Mouse (Mus musculus): Measurements from ENCODE around the gene Gm21887. TPM values are rescaled to one million over a fixed set of nuclear protein-coding genes. Genes with fewer than 3 reads are reported as not detected.
"Not testable (repeated sequence)": the region's sequence is repeated elsewhere in the genome, so short reads cannot be mapped to it uniquely, and the experiment has no call there.

Gm21887 gene
- polyA plus RNA-seq, 1 experiment from 2014 or later, result 163 TPM

GRCm38 (mm10) chrX:169994866-169995711 lies 14.4 kb upstream of the Gm21887 start:
- not testable (repeated sequence) for H3K4me3 ChIP-seq; H3K4me2 ChIP-seq; H3K36me3 ChIP-seq; ATAC-seq (ENCODE audit: insufficient number of reproducible peaks, low FRiP score, low TSS enrichment, low read depth); H3K27me3 ChIP-seq; H3K27ac ChIP-seq; H3K9me3 ChIP-seq; H3K4me1 ChIP-seq; H3K9ac ChIP-seq
- 28% methylated on average over 2 of the region's 2 CpGs for WGBS

GRCm38 (mm10) chrX:169995909-169996521 lies 13.4 kb upstream of the Gm21887 start:
- not testable (repeated sequence) for H3K36me3 ChIP-seq; H3K9ac ChIP-seq; H3K27ac ChIP-seq; H3K4me3 ChIP-seq; H3K9me3 ChIP-seq; H3K4me1 ChIP-seq; H3K4me2 ChIP-seq; ATAC-seq (ENCODE audit: insufficient number of reproducible peaks, low FRiP score, low TSS enrichment, low read depth); H3K27me3 ChIP-seq
- no CpG with 5 or more reads among the region's 17 CpGs for WGBS

GRCm38 (mm10) chrX:169996926-169997325 lies 12.5 kb upstream of the Gm21887 start:
- H3K36me3 ChIP-seq; H3K9ac ChIP-seq; H3K27me3 ChIP-seq; H3K4me1 ChIP-seq; H3K4me2 ChIP-seq; H3K27ac ChIP-seq; ATAC-seq (ENCODE audit: insufficient number of reproducible peaks, low FRiP score, low TSS enrichment, low read depth); H3K4me3 ChIP-seq; H3K9me3 ChIP-seq: not testable (repeated sequence)
- WGBS, result no CpG with 5 or more reads among the region's 46 CpGs

- H3K27me3 ChIP-seq; H3K9ac ChIP-seq; H3K36me3 ChIP-seq; H3K27ac ChIP-seq; H3K4me1 ChIP-seq; H3K9me3 ChIP-seq; ATAC-seq (ENCODE audit: insufficient number of reproducible peaks, low FRiP score, low TSS enrichment, low read depth): not testable (repeated sequence)
- WGBS, result 0% methylated on average over 1 of the region's 40 CpGs
- Histone ChIP-seq H3K4me3 (peak overlapping the region; percentile 31), H3K4me2 (peak overlapping the region; percentile 46)
Observed at GRCm38 (mm10) chrX:169997456-169997853, 12.0 kb upstream of the Gm21887 start.

GRCm38 (mm10) chrX:169997854-169998456 lies 11.5 kb upstream of the Gm21887 start:
- H3K4me2 ChIP-seq, result peak overlapping the region; percentile 46
- H3K9me3 ChIP-seq, result not testable (repeated sequence)

DNA sequence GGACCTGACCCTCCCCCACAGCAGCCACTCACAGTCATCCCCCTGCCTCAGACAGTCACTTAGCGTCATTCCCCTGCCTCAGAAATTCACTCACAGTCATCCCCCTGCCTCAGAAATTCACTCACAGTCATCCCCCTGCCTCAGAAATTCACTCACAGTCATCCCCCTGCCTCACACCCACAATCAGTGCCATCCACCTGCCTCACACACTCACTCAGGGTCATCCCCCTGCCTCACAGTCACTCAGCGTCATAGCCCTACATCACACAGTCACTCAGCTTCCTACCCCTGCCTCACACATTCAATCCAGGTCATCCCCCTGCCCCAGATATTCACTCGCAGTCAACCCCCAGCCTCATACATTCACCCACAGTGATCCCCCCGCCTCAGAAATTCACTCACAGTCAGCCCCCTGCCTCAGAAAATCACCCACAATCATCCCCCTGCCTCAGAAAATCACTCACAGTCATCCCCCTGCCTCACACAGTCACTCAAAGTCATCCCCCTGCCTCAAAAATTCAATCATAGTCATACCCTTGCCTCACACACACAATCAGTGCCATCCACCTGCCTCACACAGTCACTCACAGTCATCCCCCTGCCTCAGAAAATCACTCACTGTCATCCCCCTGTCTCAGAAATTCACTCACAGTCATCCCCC lies 10.8 kb upstream of the Gm21887 start:
- not testable (repeated sequence) for H3K4me3 ChIP-seq; H3K9me3 ChIP-seq; H3K36me3 ChIP-seq; H3K27me3 ChIP-seq; H3K9ac ChIP-seq; H3K4me2 ChIP-seq; H3K4me1 ChIP-seq; H3K27ac ChIP-seq; ATAC-seq (ENCODE audit: insufficient number of reproducible peaks, low FRiP score, low TSS enrichment, low read depth)
- WGBS, result 8% methylated on average over 2 of the region's 4 CpGs

More at GRCm38 (mm10) chrX:169997854-169998456, 11.5 kb upstream of the Gm21887 start:
- peak; percentile 62; the same call in 1 of the 2 replicates for ATAC-seq (ENCODE audit: insufficient number of reproducible peaks, low FRiP score, low TSS enrichment, low read depth)
- H3K36me3 ChIP-seq, H3K9ac ChIP-seq, H3K27me3 ChIP-seq, H3K27ac ChIP-seq, H3K4me1 ChIP-seq: not testable (repeated sequence)
- peak overlapping the region; percentile 31 for H3K4me3 ChIP-seq
- WGBS, result 6% methylated on average over 6 of the region's 37 CpGs

GRCm38 (mm10) chrX:169999226-169999883 lies 10.1 kb upstream of the Gm21887 start:
- not testable (repeated sequence) for H3K36me3 ChIP-seq, H3K4me1 ChIP-seq, H3K9ac ChIP-seq, H3K4me3 ChIP-seq, H3K4me2 ChIP-seq, H3K27ac ChIP-seq, H3K27me3 ChIP-seq, H3K9me3 ChIP-seq
- ATAC-seq (ENCODE audit: insufficient number of reproducible peaks, low FRiP score, low TSS enrichment, low read depth), result peak; percentile 78; the same call in 1 of the 2 replicates
- WGBS, result 35% methylated on average over 6 of the region's 11 CpGs

GRCm38 (mm10) chrX:169999912-170000641 lies 9.4 kb upstream of the Gm21887 start:
- H3K4me2 ChIP-seq; H3K36me3 ChIP-seq; H3K27me3 ChIP-seq; H3K4me1 ChIP-seq; H3K9me3 ChIP-seq; H3K4me3 ChIP-seq; H3K27ac ChIP-seq; H3K9ac ChIP-seq; ATAC-seq (ENCODE audit: insufficient number of reproducible peaks, low FRiP score, low TSS enrichment, low read depth): not testable (repeated sequence)
- 14% methylated on average over 2 of the region's 3 CpGs for WGBS

- H3K4me3 ChIP-seq; H3K36me3 ChIP-seq; H3K27ac ChIP-seq; H3K9ac ChIP-seq; H3K27me3 ChIP-seq; H3K4me1 ChIP-seq; ATAC-seq (ENCODE audit: insufficient number of reproducible peaks, low FRiP score, low TSS enrichment, low read depth); H3K9me3 ChIP-seq; H3K4me2 ChIP-seq: not testable (repeated sequence)
- 43% methylated on average over 6 of the region's 6 CpGs for whole genome bisulfite sequencing
Observed at GRCm38 (mm10) chrX:170000642-170001387, 8.6 kb upstream of the Gm21887 start.

DNA sequence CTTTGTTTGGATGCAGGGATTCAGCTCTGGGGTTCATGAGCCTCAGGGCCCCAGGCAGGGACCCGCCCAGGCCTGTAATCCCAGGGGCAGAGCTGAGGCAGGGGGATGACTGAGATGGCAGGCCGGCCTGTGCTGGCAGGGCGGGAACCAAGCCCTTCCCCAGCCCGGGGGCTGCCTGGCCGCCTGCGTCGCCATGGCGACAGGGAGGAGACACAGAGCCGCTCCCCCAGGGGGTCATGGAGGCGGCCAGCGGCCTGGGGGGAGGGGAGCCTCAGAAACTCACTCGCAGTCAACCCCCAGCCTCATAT lies 8.1 kb upstream of the Gm21887 start:
- not testable (repeated sequence) for H3K4me2 ChIP-seq; H3K27me3 ChIP-seq; ATAC-seq (ENCODE audit: insufficient number of reproducible peaks, low FRiP score, low TSS enrichment, low read depth); H3K27ac ChIP-seq; H3K9me3 ChIP-seq; H3K4me3 ChIP-seq; H3K9ac ChIP-seq; H3K4me1 ChIP-seq; H3K36me3 ChIP-seq
- 14% methylated on average over 6 of the region's 12 CpGs for WGBS
